Mouse (Mus musculus) erythroblast, embryonic 14.5 days (primary cell): ENCODE data around the gene Ntn5.

Source experiments
- GATA1 ChIP-seq: IDR thresholded peaks from 2 replicates; pipeline ENCODE4 v1.6.1; 2012; ENCODE audit warnings: low read length, inconsistent platforms, mixed read lengths
- TAL1 ChIP-seq: IDR thresholded peaks from 3 replicates; pipeline ENCODE4 v1.6.1; 2012; ENCODE audit warnings: low read length, inconsistent platforms, mixed read lengths

DNA sequence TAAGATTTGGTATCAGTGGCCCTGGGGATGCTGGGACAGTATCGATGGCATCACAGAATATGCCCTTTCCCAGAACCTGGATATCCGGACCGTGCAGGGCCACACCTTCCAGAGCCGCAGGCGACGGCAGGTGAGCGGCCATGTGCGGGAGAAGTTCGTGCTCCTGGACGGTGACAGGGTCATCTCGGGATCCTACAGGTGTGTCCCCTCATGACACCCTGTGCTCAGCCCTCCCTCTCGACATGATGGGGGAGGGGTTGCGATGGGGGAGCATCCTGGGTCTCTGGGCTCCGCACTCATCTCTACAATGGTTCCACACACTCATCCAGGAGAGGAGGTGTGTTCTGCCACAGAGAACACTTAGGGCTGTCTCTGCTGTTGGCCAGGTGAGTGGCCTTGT lies 40.0 kb downstream of the Ntn5 start:
- TF ChIP-seq GATA1 (no peak), TAL1 (no peak)
